Mouse (Mus musculus) large intestine, adult 2 months (tissue): ENCODE data around the gene Adam12. TPM values are rescaled to one million over a fixed set of nuclear protein-coding genes. Genes with fewer than 3 reads are reported as not detected.

Source experiments
- DNase-seq: peaks from one replicate; pipeline ENCODE4 v3.0.0-alpha.2; 2012; ENCODE audit warnings: low read depth, low spot score
- WGBS: fragments of 180-500 bp; shearing (Covaris S2); methylation state at CpG from one replicate; pipeline ENCODE4 v1.1.7; 2018; 5-methylcytosine and 5-hydroxymethylcytosine counted together
- polyA plus RNA-seq: library from polyadenylated mRNA; depleted of rRNA; stranded (reverse); fragments of >200 nt; gene quantifications from 2 replicates; pipeline ENCODE4 v1.2.3, GENCODE M21; 2012

Adam12 gene
- polyA plus RNA-seq, 1 experiment = 0.55 TPM

DNA sequence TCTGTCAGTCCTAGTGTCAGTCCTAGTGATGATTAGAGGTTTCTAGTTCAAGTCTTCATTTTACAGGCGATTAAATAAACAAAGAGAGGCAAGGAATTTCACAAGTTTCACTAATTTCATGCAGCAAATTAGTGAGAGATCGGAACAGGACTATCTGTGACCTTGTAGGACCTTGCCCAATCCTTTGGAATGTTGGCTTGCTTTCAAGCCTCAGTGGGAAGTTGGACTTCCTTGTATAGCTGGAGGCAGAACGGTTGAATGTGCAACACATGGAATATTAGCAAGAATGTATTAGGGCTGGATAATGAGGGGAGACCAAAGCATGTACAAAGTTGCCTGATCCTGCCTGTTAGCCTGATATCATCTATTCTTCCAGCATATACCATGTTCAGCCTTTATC is 141.2 kb downstream of the Adam12 start:
- 45% methylated on average over 3 of the region's 3 CpGs for WGBS
- no peak for DNase-seq

DNA sequence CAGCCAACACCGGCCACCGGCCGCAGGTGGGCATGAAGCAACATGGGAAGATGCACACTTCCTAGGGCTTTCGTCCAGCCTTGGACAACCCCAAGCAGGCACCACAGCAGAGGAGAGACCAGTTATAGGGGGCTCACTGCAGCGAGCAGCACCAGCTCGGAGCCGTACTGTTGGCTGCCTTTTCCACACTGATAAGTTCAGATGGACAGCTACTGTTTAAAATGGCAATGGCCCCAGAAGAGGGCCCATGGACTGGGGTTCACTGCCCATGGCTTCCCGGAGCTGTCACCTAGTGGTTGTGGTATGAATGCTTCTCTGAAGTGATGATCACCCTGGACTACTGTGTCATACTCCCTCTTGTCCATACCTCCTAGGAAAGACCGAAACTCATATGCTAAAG is 141.7 kb downstream of the Adam12 start:
- no peak for DNase-seq
- 95% methylated on average over 9 of the region's 9 CpGs for WGBS

DNA sequence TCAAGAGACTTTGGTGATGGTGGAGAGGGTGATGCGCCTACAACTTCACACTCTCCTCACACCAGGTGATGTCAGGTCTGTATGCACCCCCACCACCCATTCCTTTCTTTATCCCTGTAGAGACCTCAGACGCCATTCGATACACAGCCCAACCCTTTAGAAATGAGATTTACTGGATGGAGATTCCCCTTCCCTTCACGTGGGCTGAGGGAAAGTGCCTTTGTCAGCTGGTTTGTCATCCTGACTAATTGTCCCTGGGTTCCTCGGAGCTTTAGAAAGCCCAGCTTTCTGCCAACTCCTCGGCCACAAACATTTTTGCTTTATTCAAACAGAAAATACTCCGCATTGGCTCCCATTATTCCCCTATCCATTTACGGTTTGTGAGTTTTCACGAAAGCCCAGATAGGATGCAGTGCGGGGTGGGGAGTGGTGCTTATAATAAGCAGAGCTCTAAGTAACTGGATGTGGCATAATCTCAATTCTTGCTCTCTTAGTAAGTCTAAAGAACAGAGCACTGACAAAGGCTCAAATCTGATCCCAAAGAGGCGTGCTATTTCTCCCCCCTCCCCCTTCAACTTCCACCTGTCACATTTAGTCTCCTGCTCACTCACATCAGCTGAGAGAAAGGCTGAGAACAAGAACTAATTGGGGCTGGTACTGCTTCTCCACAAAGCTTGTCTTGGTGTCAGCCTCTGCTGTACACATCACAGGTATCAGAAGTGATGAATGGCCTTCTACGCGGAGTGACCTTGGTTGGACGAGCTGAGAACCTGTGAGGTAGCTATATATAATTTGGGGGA is 143.2 kb downstream of the Adam12 start:
- WGBS = 76% methylated on average over 14 of the region's 14 CpGs
- no peak for DNase-seq

DNA sequence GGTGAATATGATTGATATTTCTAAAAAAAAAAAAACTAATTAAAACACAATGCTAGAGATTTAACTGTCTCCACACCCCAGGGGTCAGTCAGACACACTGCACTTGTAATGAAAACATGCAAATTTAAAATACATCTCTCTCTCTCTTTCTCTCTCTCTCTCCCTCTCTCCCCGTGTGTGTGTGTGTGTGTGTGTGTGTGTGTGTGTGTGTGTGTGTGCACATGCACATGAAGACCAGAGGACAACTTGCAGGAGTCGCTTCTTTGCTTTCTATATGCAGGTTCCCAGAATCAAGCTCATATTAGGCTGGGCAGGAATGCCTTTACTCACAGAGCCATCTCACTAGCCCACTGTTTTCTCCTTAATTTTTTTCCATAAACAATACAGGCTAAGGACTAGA is 146.6 kb downstream of the Adam12 start:
- WGBS = 62% methylated on average over 2 of the region's 2 CpGs
- no peak for DNase-seq

DNA sequence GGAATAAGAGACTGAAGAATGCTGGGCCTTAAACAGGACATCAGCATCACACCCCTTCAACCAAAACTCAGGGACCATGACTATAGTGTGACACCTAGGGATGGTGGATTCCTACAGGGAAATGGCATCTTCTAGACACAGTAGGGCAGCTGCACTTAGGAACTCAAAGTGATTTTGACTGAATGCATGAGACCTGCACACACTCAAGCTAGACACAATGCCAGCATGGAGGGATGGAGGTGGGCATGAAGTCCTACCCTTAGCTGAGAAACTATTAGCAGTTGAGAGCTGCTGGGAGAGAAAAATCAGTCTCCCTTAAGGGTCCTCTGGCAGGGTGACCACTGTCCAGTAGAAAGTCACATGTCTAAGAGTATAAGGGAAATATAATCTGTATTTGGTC is 147.0 kb downstream of the Adam12 start:
- DNase-seq = no peak

DNA sequence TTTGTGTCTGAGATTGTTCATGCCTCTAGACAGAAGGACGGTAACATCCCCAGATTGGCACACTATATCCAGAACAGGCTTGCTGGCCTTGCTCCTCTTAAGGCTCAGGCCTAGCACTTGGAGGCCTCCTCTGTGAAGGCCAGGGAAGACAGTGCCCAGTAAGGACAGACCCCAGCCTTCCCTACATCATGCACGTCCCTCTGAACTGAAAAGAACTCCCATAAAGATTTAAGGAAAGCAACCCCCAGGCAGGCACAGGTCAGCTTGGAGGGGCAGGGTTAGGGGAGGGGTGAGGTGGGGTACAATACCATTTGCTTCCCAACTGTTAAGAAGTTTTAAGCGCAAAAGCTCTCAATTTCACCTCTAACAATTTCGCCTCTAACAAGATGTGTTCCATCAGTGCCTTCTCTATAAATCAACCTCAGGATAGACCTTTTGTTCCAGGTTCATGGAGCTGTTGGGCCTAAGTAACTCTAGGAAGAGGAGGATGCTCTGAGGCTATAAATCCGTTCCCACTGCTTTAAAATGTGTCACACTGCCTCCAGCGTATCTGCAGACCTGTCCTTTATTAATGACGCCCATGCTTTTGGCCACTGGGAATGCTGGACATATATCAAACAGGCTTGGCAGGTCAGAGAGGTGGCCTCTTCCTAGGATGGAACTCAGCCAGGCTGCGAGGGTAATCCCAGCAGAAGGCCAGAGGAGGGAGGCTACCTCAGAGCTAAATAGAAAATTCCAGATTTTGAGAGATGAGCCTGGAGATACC is 150.5 kb downstream of the Adam12 start:
- no peak for DNase-seq
- WGBS = 79% methylated on average over 8 of the region's 8 CpGs

DNA sequence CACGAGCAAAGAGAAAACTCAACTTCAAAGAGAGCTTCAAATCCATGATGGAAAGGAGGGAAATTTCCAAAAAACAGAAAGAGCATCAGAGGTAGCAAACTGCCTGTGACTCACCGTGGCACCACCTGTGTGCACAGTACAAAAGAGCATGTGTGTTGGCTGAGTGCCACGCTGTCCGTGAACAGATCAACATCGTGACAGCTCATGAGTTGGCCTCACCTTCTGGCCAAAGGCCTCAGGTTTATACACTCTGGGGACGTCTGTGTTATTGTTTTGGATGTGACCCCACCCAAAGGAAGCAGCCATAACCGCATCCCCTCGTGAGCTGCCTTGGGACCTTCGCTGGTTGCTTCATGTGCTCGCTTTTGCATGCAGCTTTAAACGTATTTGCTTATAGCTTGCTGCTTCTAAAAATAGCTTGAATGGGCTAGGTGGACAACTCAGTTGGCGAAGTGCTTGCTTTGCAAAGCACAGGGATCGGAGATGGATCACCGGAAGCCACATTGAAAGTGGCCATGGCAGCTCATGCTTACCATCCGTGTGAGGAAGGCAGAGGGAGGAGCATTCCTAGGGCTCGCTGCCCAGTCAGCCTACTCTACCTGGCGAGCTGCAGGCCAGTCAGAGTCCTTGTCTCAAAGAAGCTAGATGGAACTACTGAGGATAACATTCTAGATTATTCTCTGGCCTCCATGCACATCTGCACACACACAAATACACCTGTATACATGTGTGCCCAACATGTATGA is 151.8 kb downstream of the Adam12 start:
- DNase-seq = peak; percentile 35
- WGBS = 41% methylated on average over 17 of the region's 17 CpGs

DNA sequence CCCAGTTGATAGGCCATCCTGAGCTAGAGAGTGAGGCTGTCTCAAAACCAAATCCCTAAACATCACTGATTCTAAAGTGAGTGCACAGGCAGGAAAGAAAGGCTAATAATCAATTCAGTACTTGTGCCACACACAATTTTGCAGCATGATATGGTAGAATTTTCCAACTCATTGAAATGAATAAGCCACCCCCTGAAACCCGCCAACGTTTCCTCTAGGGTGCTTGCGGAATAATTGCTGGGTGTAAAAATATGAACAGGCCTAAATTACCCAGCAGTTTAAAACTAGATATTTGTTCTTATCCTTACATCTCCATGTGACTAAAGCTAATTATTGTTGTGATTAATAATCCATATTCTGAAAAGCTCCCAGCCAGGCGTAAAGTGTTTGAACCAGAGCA is 154.3 kb downstream of the Adam12 start:
- no peak for DNase-seq
- WGBS = 96% methylated on average over 4 of the region's 4 CpGs

DNA sequence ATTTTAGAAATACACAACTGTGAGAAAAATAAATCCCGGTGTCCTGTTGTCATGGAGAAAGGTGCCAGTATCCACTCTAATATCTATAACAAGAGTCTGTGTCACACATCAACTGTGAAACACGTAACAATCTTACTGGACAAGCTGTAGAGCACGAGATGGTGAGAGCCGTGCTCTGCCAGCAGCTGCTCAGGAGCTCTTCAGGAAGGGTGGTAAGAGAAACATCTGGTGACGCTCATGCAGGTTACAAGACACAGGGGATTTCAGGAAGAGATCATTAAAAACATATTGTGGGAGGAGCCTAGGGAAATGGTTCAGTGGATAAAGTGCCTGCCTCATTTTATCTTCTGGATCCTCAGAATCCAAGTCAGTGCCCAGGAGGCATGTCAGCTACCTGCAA is 158.9 kb downstream of the Adam12 start:
- no peak for DNase-seq
- 74% methylated on average over 5 of the region's 5 CpGs for WGBS

DNA sequence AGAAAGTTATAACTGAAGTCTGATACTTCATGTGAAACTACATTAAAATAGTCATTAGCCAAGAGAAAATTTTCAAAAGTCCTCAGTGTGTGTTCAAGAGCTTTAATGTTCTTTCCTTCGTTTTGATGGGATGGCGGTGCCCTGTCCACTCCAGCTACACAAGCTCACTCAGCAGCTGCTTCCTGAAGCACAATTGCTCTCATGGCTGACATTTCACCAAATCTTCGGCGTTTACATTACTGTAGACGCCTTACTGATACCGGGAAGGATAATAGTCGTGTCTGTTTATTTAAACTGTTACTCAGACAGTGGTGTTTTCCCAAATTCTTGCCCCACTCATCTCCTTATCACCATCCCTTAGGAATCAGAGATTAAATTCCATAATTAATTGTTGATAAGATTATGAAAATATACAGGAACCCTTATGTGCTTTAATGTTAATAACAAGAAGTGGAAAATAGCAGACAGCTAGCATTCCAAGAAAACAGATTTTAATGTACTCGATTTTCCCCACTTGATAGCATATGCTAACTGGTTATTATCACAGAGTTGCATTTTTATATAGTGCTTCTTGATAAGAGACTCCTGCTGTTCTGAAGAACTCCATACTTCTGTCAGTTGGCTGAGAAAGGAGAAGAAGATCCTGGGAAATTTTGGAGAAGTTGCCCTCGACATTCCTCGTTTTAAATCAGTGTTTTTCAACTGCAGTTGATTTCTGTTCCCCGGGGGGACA is 160.6 kb downstream of the Adam12 start:
- WGBS = 56% methylated on average over 11 of the region's 11 CpGs

DNA sequence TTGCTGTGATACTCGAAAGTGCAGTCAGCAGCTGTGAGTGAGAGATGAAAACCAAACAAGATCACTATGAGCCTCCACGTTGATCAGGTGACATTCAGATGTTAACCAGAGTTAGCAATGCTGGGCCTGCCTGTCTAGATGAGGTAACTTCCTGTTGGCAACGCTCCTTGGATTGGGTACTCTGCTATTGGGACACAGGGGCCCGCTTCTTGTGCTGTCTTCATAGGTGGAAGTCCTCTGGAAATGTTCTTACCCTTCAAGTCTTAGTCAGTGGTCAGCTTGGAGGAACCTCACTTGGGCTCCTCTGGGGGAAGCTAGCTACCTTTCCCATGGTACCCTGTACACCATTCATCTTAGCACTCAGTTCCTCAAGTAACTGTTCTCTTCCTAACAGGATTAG is 169.3 kb downstream of the Adam12 start:
- WGBS = 67% methylated on average over 4 of the region's 4 CpGs
- no peak for DNase-seq

More for the DNA sequence above, 160.6 kb downstream of the Adam12 start:
- no peak for DNase-seq

DNA sequence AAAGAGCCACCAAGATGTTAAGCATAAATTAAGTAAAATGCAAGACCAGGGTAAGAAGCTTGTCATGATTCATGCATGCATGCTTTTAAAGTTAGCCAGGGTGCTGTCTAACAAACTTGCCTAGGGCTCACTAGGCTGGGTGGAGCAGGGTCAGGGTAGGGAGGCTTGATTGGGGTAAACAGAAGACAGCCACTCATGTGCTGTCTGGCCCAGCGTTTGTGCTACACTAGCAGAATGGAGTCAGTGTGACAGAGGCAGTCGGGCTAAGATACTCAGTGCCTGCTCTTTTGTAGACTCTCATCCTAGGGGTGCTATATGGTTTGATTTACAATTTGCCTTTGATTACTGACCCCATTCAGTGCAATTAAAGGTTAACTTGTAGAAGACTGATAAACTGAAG is 179.5 kb downstream of the Adam12 start:
- no peak for DNase-seq
- 15% methylated on average over 2 of the region's 2 CpGs for WGBS

DNA sequence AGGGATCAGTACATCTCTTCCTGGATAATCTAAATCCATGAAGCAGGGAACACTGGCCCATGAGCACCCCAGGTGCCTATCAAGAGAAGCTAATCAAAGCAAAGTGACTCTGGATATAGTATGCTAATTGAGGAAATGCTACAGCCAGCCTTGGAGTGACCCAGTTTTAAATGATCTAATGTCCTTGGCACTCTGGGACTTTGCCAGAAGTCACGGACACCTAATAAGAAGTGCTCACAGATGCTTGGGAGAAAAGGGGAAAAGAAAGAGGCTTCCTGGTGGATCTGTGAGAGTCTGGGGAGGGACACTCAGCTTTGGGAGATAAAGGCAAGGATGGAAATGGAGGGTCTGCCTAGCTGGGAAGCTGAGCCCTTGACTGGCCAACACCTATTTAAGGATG is 181.6 kb downstream of the Adam12 start:
- WGBS = 24% methylated on average over 1 of the region's 1 CpGs

DNA sequence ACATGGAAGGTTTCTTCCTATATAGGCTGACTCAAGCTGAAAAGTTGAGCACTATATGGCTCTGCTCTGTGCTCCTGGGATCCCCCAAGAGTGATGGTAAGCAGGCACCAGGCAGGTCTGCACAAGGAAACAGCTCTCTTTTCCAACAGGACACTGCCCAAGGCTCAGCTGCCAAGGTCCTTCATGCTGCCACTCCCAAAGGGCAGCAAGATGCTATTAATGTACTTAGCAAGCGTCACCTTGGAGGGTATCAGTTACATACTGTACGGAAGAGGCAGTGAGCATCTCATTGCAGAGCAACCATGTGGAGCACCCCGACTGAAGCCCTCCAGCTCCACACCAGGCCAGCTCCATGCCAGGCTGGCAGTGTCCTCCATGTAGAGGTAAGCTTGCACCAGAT is 185.6 kb downstream of the Adam12 start:
- 82% methylated on average over 3 of the region's 3 CpGs for WGBS
- no peak for DNase-seq

More for the DNA sequence above, 181.6 kb downstream of the Adam12 start:
- DNase-seq = no peak

DNA sequence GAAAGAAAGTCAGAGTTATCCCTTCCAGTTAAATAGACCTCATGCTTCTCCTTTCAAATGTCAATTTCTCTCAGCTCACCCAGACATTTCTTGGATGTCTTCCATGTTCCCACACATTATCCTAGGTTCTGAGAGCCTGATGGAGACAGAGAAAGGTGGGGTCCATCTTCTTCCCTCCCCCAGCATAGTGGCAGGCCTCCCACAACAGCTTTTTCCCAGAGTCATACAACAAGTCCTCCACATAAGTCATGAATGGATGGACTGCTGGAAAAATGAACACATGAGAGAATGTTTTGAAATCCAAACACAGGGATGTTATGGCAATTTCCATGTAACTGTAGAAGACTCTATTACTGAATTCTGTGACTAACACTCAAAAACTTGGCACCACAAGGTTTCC is 188.4 kb downstream of the Adam12 start:
- DNase-seq = no peak

DNA sequence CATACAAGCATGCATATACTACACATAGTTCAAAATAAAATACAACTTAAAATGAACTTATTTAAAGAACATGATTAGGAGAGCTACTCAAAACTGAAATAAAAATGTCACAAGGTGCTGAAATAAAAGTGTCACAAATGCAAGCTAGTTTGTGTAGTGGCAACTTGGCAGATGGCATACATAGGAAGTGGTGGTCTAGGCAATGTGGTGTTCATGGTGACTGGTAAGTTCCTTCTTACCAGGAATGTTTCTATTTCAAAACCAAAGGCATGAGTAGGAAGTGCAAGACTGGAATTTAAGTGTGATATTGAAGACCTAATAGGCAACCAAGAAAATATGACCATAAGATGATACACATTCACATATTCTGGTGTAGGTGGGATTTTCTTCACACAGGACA is 189.3 kb downstream of the Adam12 start:
- no peak for DNase-seq

DNA sequence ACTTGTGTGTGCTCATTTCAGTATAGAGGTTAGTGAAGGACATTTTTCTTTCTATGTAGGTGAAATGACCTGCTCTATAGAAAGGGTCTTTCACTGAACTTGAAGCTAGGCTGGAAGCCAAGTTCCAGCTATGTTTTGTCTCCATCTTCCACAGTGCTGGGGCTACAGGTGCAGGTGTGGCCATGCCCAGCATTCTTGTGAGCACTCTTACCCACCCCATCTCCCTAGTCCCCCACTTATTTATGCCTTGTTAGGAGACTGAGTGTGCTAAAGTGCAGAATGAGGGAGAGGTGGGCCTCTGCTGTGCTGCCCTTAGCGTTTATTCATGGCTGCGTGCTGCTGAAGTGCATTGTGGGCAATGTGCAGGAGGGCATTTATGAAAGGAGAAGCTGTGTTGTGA is 198.0 kb downstream of the Adam12 start:
- 81% methylated on average over 2 of the region's 2 CpGs for WGBS
- no peak for DNase-seq

DNA sequence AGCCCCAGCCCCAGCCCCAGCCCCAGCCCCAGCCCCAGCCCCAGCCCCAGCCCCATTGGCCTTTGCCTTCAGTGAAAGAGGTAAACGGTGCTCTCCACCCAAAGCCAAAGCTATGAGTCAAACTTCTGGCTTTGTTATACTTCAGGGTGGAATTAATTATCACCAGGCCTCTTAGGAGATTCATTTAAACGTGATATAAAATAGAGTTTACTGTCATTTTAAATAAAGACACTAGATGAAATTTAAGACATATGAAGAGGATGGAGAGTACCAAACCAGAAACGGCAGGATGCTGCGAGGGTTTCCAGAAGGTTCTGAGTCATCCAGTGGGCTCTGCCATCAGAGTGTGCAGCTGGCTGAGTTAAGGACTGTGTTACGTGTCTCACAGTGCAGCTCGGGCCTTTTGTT is 199.0 kb downstream of the Adam12 start:
- no peak for DNase-seq
- 11% methylated on average over 6 of the region's 6 CpGs for WGBS

DNA sequence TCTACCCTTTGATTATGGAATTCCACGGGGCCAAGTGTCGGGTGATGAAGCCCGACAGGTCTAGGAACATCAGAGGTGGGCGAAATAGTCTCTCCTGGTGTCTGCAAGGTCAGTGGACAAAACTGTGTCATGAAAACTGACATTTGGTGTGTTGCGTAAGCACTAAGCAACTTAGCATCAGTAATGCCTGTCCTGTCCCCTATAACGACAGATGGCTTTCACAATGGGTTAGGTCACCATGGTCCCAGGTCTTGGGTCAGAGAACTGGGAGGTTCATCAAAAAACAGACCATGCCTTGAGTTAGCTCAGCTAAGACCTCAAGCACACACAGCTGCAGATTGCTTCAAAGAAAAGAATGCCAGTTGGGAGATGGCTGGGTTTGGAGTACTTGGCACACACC is 200.2 kb downstream of the Adam12 start:
- WGBS = 90% methylated on average over 6 of the region's 6 CpGs
- DNase-seq = no peak

DNA sequence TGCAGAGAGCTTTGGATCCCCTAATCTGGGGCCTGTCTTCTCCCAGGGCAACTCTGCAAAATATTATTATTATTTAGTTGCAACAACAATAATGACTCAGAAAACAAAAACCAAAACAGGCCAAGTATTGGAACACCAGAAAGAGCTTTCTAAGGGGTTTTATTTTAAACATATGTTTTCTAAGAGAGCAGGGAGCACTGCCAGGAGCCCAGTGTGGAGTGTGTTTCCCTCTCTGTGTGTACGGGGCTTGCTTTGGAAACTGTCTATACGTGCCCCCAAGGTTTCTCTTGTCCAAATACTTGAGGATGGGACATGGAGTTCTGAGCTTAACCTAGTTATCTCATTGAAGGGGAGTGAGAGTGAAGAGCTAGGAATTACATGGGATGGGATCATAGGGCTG is 200.7 kb downstream of the Adam12 start:
- no peak for DNase-seq
- WGBS = 86% methylated on average over 2 of the region's 2 CpGs
